Mouse (Mus musculus) neural tube, embryonic 14.5 days (tissue): Measurements from ENCODE around the gene Slit3. TPM values are rescaled to one million over a fixed set of nuclear protein-coding genes. Genes with fewer than 3 reads are reported as not detected.

Source experiments
- ATAC-seq: fragments of 200-750 bp; cut with Nextera tagmentation; 2 replicates; pipeline ENCODE4 v1.8.0; 2017; ENCODE audit warnings: low read depth, mild to moderate bottlenecking, moderate TSS enrichment, moderate library complexity
- H3K27ac ChIP-seq: fragments of 300-500 bp; sonication (generic); 2 replicates; pipeline ENCODE4 v1.5.1; 2014; ENCODE audit warnings: low read depth, mild to moderate bottlenecking, control low read depth, low read length, moderate library complexity, mixed read lengths
- H3K27me3 ChIP-seq: fragments of 300-500 bp; sonication (generic); 2 replicates; pipeline ENCODE4 v1.6.1; 2014; ENCODE audit warnings: low read length; ENCODE audit not compliant: control insufficient read depth, insufficient read depth
- H3K36me3 ChIP-seq: fragments of 300-500 bp; sonication (generic); 2 replicates; pipeline ENCODE4 v1.6.1; 2014; ENCODE audit warnings: low read length, mixed read lengths; ENCODE audit not compliant: control insufficient read depth, insufficient read depth
- H3K4me1 ChIP-seq: fragments of 300-500 bp; sonication (generic); 2 replicates; pipeline ENCODE4 v1.6.1; 2014; ENCODE audit warnings: low read length; ENCODE audit not compliant: control insufficient read depth, insufficient read depth
- H3K4me2 ChIP-seq: fragments of 300-500 bp; sonication (generic); 2 replicates; pipeline ENCODE4 v1.6.1; 2014; ENCODE audit warnings: mild to moderate bottlenecking, low read depth, low read length, control low read depth
- H3K4me3 ChIP-seq: fragments of 300-500 bp; sonication (generic); 2 replicates; pipeline ENCODE4 v1.5.1; 2014; ENCODE audit warnings: low read depth, low read length, control low read depth, mixed read lengths
- H3K9ac ChIP-seq: fragments of 300-500 bp; sonication (generic); replicated peaks from 2 replicates; pipeline ENCODE4 v1.6.1; 2014; ENCODE audit warnings: low read depth, mild to moderate bottlenecking, control low read depth, low read length, mixed read lengths
- H3K9me3 ChIP-seq: fragments of 300-500 bp; sonication (generic); 2 replicates; pipeline ENCODE4 v1.6.1; 2016; ENCODE audit warnings: low read length; ENCODE audit not compliant: control insufficient read depth
- WGBS: fragments of 180-500 bp; shearing (Covaris S2); extraction: QIAGEN DNeasy Blood & Tissue Kit; methylation state at CpG from one replicate; pipeline ENCODE4 v1.1.7; 2014; 5-methylcytosine and 5-hydroxymethylcytosine counted together
- polyA plus RNA-seq: library from polyadenylated mRNA; unstranded; fragments of >200 nt; fragmentation: Nextera tagmentation; extraction: Ambion mirVana; gene quantifications from 2 replicates; pipeline ENCODE4 v1.2.1, GENCODE M21; 2014

Gene Slit3
- polyA plus RNA-seq, 1 experiment from 2014 or later: 14.6 TPM

- no peaks in the 10 kb centered on the region for H3K36me3 ChIP-seq
- no peaks in the 10 kb centered on the region for H3K9me3 ChIP-seq
- no peak overlapping the region for H3K4me2 ChIP-seq
- H3K27me3 ChIP-seq: no peaks in the 10 kb centered on the region
- WGBS: 73% methylated on average over 7 of the region's 7 CpGs
- H3K27ac ChIP-seq: no peak overlapping the region
- H3K9ac ChIP-seq: no peak overlapping the region
- ATAC-seq: no peak
- H3K4me1 ChIP-seq: 0 out of 2 replicates have a peak, but pooled peaks cover 6% of the 10 kb centered on the region
- no peak overlapping the region for H3K4me3 ChIP-seq
Measured at GRCm38 (mm10) chr11:35637102-35637501, 516.1 kb downstream of the Slit3 start.

DNA sequence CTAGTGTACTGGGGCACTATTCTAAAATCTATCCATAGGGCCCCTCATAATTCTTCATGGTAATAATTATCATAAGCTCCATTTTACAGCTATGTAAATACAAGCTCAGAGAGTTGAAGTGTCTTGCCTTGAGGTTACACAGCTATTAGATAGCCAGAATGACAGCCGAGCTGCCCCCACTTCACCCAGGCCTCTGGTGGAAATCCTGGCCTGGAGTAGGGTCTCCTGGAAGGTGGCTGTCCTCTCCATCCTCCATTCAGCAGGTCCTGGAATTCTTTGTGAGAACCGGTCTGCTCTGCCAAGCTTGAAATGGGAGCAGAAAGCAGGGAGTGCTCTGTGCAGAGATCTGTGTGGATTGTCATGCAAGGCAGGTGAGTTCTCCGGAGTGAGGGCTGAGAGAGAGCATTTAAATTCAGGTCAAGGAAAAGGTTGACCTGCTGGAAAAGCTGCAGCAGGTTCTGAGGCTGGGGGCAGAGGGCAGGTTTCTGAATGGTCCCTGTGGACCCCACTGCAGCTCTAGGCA, 517.9 kb downstream of the Slit3 start:
- Histone ChIP-seq H3K9me3 (no peaks in the 10 kb centered on the region), H3K27ac (no peak overlapping the region), H3K4me2 (no peak overlapping the region), H3K4me1 (0 out of 2 replicates have a peak, but pooled peaks cover 6% of the 10 kb centered on the region), H3K36me3 (no peaks in the 10 kb centered on the region), H3K27me3 (no peaks in the 10 kb centered on the region), H3K9ac (no peak overlapping the region), H3K4me3 (no peak overlapping the region)
- ATAC-seq: no peak
- 22% methylated on average over 3 of the region's 3 CpGs for WGBS

- Histone ChIP-seq H3K4me3 (no peak overlapping the region), H3K36me3 (no peaks in the 10 kb centered on the region), H3K27ac (no peak overlapping the region), H3K4me2 (no peak overlapping the region), H3K4me1 (0 out of 2 replicates have a peak, but pooled peaks cover 6% of the 10 kb centered on the region), H3K9me3 (no peaks in the 10 kb centered on the region), H3K27me3 (no peaks in the 10 kb centered on the region), H3K9ac (no peak overlapping the region)
- ATAC-seq: peak; percentile 48; the same call in 1 of the 2 replicates
- WGBS: 20% methylated on average over 11 of the region's 11 CpGs
Measured at GRCm38 (mm10) chr11:35639428-35639827, 518.4 kb downstream of the Slit3 start.

DNA sequence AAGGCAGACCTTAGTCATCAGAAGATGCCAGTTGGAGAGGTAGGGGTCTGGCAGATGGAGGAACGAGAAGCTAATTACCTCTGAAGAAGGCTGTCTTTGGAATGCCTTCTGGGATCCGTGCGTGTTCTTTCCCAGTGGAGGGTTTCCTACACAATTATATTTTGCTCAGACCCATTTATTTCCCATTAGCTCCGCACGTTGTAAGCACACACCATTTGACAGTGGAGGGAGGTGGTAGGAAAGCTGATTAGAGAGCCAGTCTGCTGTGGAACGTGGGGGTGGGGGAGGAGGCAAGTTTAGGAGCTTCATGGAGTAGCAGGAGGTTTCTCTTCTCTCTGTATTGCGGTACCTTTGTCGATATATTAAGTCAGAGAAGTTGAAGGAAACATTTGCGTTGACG, 530.3 kb downstream of the Slit3 start:
- ATAC-seq: 0 out of 2 replicates have a peak, but pooled peaks have one; percentile 17
- WGBS: 70% methylated on average over 10 of the region's 10 CpGs
- Histone ChIP-seq H3K9ac (no peak overlapping the region), H3K4me3 (no peak overlapping the region), H3K36me3 (no peaks in the 10 kb centered on the region), H3K4me2 (no peak overlapping the region), H3K27me3 (no peaks in the 10 kb centered on the region), H3K4me1 (0 out of 2 replicates have a peak, but pooled peaks cover 3% of the 10 kb centered on the region), H3K27ac (no peak overlapping the region), H3K9me3 (no peaks in the 10 kb centered on the region)

GRCm38 (mm10) chr11:35655836-35656235, 534.8 kb downstream of the Slit3 start:
- Histone ChIP-seq H3K4me3 (no peak overlapping the region), H3K4me2 (no peak overlapping the region), H3K9ac (no peak overlapping the region), H3K9me3 (no peaks in the 10 kb centered on the region), H3K36me3 (no peaks in the 10 kb centered on the region), H3K27me3 (no peaks in the 10 kb centered on the region), H3K27ac (no peak overlapping the region), H3K4me1 (0 out of 2 replicates have a peak, but pooled peaks cover 3% of the 10 kb centered on the region)
- ATAC-seq: no peak

GRCm38 (mm10) chr11:35657582-35657981, 536.6 kb downstream of the Slit3 start:
- WGBS: 86% methylated on average over 6 of the region's 6 CpGs
- ATAC-seq: no peak
- Histone ChIP-seq H3K9ac (no peak overlapping the region), H3K27me3 (no peaks in the 10 kb centered on the region), H3K4me2 (no peak overlapping the region), H3K27ac (no peak overlapping the region), H3K4me3 (no peak overlapping the region), H3K9me3 (no peaks in the 10 kb centered on the region), H3K4me1 (no peaks in the 10 kb centered on the region), H3K36me3 (no peaks in the 10 kb centered on the region)

DNA sequence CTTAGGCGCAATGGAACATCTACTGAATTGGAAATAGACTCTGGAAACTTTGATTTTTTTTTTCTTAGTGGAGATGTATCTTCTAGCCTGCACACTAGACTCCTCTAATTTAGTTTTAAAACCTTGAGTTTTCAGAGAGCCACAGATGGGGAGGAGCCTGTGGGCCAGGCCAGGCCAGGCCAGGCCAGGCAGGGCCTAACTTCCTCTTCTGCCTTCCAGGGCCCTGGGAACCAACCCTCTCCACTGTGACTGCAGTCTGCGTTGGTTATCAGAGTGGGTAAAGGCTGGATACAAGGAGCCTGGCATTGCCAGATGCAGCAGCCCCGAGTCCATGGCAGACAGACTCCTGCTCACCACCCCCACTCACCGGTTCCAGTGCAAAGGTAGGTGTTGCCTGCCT, 539.9 kb downstream of the Slit3 start:
- Histone ChIP-seq H3K9me3 (no peaks in the 10 kb centered on the region), H3K27me3 (no peaks in the 10 kb centered on the region), H3K27ac (no peak overlapping the region), H3K4me2 (no peak overlapping the region), H3K4me1 (no peaks in the 10 kb centered on the region; the same call in 1 of the 2 replicates), H3K36me3 (no peaks in the 10 kb centered on the region), H3K4me3 (no peak overlapping the region), H3K9ac (no peak overlapping the region)
- no peak for ATAC-seq
- WGBS: 91% methylated on average over 4 of the region's 4 CpGs

DNA sequence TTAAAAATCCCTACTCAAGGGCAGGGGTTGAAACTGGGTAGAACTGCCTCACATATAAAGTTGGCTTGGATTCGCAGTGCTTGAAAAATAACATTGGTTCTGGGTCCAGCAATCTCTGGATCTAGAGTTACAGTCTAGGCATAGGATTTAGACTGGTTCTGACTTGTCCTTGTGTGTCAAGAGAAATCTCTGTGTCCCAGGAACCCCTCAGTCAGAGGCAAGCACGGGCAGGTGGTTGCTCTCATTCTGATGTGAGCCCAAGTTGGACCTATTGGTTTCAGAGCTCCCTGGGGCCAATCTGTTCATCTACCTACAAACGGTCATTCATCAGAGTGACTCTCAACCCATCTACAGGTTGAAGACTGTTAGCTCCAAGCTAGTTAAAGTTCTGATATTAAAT, 541.9 kb downstream of the Slit3 start:
- 87% methylated on average over 3 of the region's 3 CpGs for WGBS

GRCm38 (mm10) chr11:35663661-35664060, 542.6 kb downstream of the Slit3 start:
- Histone ChIP-seq H3K27ac (no peak overlapping the region), H3K4me3 (no peak overlapping the region), H3K36me3 (no peaks in the 10 kb centered on the region), H3K9ac (no peak overlapping the region), H3K27me3 (no peaks in the 10 kb centered on the region), H3K4me1 (no peaks in the 10 kb centered on the region; the same call in 1 of the 2 replicates), H3K9me3 (no peaks in the 10 kb centered on the region), H3K4me2 (no peak overlapping the region)
- 32% methylated on average over 8 of the region's 8 CpGs for WGBS
- ATAC-seq: no peak

More for the DNA sequence above, 541.9 kb downstream of the Slit3 start:
- Histone ChIP-seq H3K9me3 (no peaks in the 10 kb centered on the region), H3K4me1 (no peaks in the 10 kb centered on the region; the same call in 1 of the 2 replicates), H3K4me3 (no peak overlapping the region), H3K27ac (no peak overlapping the region), H3K27me3 (no peaks in the 10 kb centered on the region), H3K4me2 (no peak overlapping the region), H3K9ac (no peak overlapping the region), H3K36me3 (no peaks in the 10 kb centered on the region)
- ATAC-seq: no peak
